Mouse (Mus musculus): Measurements from ENCODE around the gene Tmem108. TPM values are rescaled to one million over a fixed set of nuclear protein-coding genes. Genes with fewer than 3 reads are reported as not detected.

The Tmem108 gene
- polyA plus RNA-seq, 1 experiment, result 6.1 TPM

DNA sequence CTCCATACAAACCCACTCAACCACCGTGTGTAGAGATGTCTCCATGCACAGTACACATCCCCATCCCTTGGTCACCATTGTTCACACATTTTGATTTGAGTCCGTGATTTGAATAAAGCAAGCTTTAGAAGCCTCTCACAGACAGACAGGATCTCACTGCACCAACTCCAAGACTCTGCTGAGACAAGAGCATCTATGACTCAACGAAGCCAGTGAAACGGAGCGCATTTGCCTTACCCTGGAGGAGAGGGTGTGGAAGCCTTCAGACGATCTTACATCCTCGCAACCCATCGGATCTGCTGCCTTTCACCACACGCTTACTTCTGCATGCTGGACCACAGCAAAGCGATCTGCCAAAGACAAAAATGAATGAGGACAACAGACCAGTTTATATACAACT, 9.0 kb downstream of the Tmem108 start:
- no peak for TF ChIP-seq POLR2A (IDR thresholded peaks at IDR 0.05; ENCODE audit: control insufficient read depth, extremely low read depth, insufficient read depth, low read length, poor library complexity)
- no peak for TF ChIP-seq CTCF (IDR thresholded peaks at IDR 0.05; ENCODE audit: borderline replicate concordance, control insufficient read depth, extremely low read depth, insufficient read depth, low read length, poor library complexity)
- Histone ChIP-seq H3K4me3 (ENCODE audit: control insufficient read depth, insufficient read depth, low read length) (no peak overlapping the region), H3K27me3 (ENCODE audit: control insufficient read depth, insufficient read depth, low read length) (no peaks in the 10 kb centered on the region), H3K36me3 (ENCODE audit: control insufficient read depth, insufficient read depth, low read length) (no peaks in the 10 kb centered on the region), H3K4me1 (replicated peaks; ENCODE audit: control insufficient read depth, insufficient read depth, low read length) (no peaks in the 10 kb centered on the region), H3K27ac (ENCODE audit: control insufficient read depth, insufficient read depth, low read length) (no peak overlapping the region)
- no peak for DNase-seq
- WGBS, result 89% methylated on average over 10 of the region's 10 CpGs

DNA sequence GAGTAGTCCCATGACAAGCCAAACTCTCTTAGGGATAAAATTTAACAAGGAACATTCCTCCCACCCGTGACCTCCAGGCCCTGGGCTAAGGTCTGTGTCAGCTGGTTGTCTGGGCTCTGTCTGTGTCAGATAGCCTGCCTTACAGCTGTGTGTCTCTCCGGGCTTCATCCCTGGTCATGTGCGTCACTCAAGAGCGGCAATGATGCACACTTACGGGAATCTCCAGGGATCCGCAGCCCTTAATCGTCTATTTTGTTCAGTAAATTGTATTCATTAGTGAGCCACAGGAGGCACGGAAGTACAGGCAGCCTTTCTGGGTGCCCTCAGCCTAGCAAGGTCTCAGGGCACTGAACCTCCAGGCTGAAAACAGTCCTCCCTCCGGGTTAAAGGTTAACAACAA, 10.1 kb downstream of the Tmem108 start:
- DNase-seq, result no peak
- no peaks in the 10 kb centered on the region for H3K27me3 ChIP-seq (ENCODE audit: control insufficient read depth, insufficient read depth, low read length)
- H3K27ac ChIP-seq (ENCODE audit: control insufficient read depth, insufficient read depth, low read length), result no peak overlapping the region
- no peak for TF ChIP-seq POLR2A (IDR thresholded peaks at IDR 0.05; ENCODE audit: control insufficient read depth, extremely low read depth, insufficient read depth, low read length, poor library complexity)
- no peaks in the 10 kb centered on the region for H3K36me3 ChIP-seq (ENCODE audit: control insufficient read depth, insufficient read depth, low read length)
- H3K4me3 ChIP-seq (ENCODE audit: control insufficient read depth, insufficient read depth, low read length), result no peak overlapping the region
- H3K4me1 ChIP-seq (replicated peaks; ENCODE audit: control insufficient read depth, insufficient read depth, low read length), result no peaks in the 10 kb centered on the region
- WGBS, result 95% methylated on average over 9 of the region's 9 CpGs

GRCm38 (mm10) chr9:103750491-103750890, 11.1 kb downstream of the Tmem108 start:
- H3K36me3 ChIP-seq (ENCODE audit: control insufficient read depth, insufficient read depth, low read length), result no peaks in the 10 kb centered on the region
- H3K4me1 ChIP-seq (replicated peaks; ENCODE audit: control insufficient read depth, insufficient read depth, low read length), result no peaks in the 10 kb centered on the region
- no peak for DNase-seq
- no peak overlapping the region for H3K4me3 ChIP-seq (ENCODE audit: control insufficient read depth, insufficient read depth, low read length)
- H3K27me3 ChIP-seq (ENCODE audit: control insufficient read depth, insufficient read depth, low read length), result no peaks in the 10 kb centered on the region
- 90% methylated on average over 9 of the region's 9 CpGs for WGBS
- TF ChIP-seq POLR2A (IDR thresholded peaks at IDR 0.05; ENCODE audit: control insufficient read depth, extremely low read depth, insufficient read depth, low read length, poor library complexity) (no peak), CTCF (IDR thresholded peaks at IDR 0.05; ENCODE audit: borderline replicate concordance, control insufficient read depth, extremely low read depth, insufficient read depth, low read length, poor library complexity) (no peak)
- no peak overlapping the region for H3K27ac ChIP-seq (ENCODE audit: control insufficient read depth, insufficient read depth, low read length)

- no peak overlapping the region for H3K4me3 ChIP-seq (ENCODE audit: control insufficient read depth, insufficient read depth, low read length)
- no peak for DNase-seq
- no peak for TF ChIP-seq CTCF (IDR thresholded peaks at IDR 0.05; ENCODE audit: borderline replicate concordance, control insufficient read depth, extremely low read depth, insufficient read depth, low read length, poor library complexity)
- WGBS, result 95% methylated on average over 5 of the region's 5 CpGs
- no peak overlapping the region for H3K27ac ChIP-seq (ENCODE audit: control insufficient read depth, insufficient read depth, low read length)
- no peaks in the 10 kb centered on the region for H3K4me1 ChIP-seq (replicated peaks; ENCODE audit: control insufficient read depth, insufficient read depth, low read length)
- no peaks in the 10 kb centered on the region for H3K27me3 ChIP-seq (ENCODE audit: control insufficient read depth, insufficient read depth, low read length)
- no peaks in the 10 kb centered on the region for H3K36me3 ChIP-seq (ENCODE audit: control insufficient read depth, insufficient read depth, low read length)
Observed at GRCm38 (mm10) chr9:103746598-103746997, 15.0 kb downstream of the Tmem108 start.

DNA sequence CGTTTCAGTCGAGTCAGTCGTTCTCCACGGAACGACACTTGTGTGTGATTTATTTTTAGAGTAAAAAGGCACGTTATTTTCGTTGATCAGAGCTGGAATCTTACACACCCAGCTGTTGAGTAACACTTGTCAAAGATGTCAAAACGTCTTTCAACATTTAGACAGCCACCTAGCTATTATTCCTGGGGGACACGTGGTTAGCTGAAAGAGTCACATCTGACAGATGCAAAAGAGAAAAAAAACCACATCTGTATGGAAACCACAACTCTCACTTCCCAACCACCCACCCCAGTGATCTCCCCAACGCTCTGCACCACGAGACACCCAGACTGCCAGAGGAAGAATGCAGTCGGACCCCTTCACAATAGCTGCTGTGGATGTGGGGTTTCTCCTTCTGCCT, 21.5 kb downstream of the Tmem108 start:
- DNase-seq, result no peak
- Histone ChIP-seq H3K36me3 (ENCODE audit: control insufficient read depth, insufficient read depth, low read length) (no peaks in the 10 kb centered on the region), H3K27me3 (ENCODE audit: control insufficient read depth, insufficient read depth, low read length) (no peaks in the 10 kb centered on the region), H3K4me3 (ENCODE audit: control insufficient read depth, insufficient read depth, low read length) (no peak overlapping the region), H3K4me1 (replicated peaks; ENCODE audit: control insufficient read depth, insufficient read depth, low read length) (peaks cover 6% of the 10 kb centered on the region), H3K27ac (ENCODE audit: control insufficient read depth, insufficient read depth, low read length) (no peak overlapping the region)
- 4% methylated on average over 12 of the region's 12 CpGs for WGBS
- TF ChIP-seq CTCF (IDR thresholded peaks at IDR 0.05; ENCODE audit: borderline replicate concordance, control insufficient read depth, extremely low read depth, insufficient read depth, low read length, poor library complexity), result no peak
- TF ChIP-seq POLR2A (IDR thresholded peaks at IDR 0.05; ENCODE audit: control insufficient read depth, extremely low read depth, insufficient read depth, low read length, poor library complexity), result no peak

GRCm38 (mm10) chr9:103739062-103739461, 22.6 kb downstream of the Tmem108 start:
- H3K27ac ChIP-seq (ENCODE audit: control insufficient read depth, insufficient read depth, low read length), result no peak overlapping the region
- 96% methylated on average over 4 of the region's 4 CpGs for WGBS
- no peaks in the 10 kb centered on the region for H3K36me3 ChIP-seq (ENCODE audit: control insufficient read depth, insufficient read depth, low read length)
- DNase-seq, result no peak
- H3K4me3 ChIP-seq (ENCODE audit: control insufficient read depth, insufficient read depth, low read length), result no peak overlapping the region
- TF ChIP-seq POLR2A (IDR thresholded peaks at IDR 0.05; ENCODE audit: control insufficient read depth, extremely low read depth, insufficient read depth, low read length, poor library complexity), result no peak
- TF ChIP-seq CTCF (IDR thresholded peaks at IDR 0.05; ENCODE audit: borderline replicate concordance, control insufficient read depth, extremely low read depth, insufficient read depth, low read length, poor library complexity), result no peak
- H3K4me1 ChIP-seq (replicated peaks; ENCODE audit: control insufficient read depth, insufficient read depth, low read length), result peaks cover 6% of the 10 kb centered on the region
- no peaks in the 10 kb centered on the region for H3K27me3 ChIP-seq (ENCODE audit: control insufficient read depth, insufficient read depth, low read length)

DNA sequence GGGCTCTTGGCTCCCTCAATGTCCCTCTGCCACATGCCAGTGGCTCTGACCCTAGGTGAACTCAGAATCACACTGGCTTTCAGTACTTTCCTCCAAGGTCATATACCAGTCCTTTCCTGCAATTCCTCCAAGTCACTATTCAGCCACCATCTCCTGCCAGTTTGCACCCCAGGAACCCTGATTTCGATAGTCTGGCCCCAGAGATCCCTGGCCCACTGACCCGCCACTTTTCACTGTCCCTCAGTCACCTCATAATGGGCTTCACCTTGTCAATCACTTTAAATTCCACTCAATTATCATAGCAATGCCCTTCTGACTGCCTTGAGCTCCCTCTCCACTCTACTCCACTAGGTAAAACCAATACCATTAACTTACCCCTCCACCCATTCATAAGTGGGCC, 31.9 kb downstream of the Tmem108 start:
- H3K27ac ChIP-seq (ENCODE audit: control insufficient read depth, insufficient read depth, low read length), result no peak overlapping the region
- 92% methylated on average over 2 of the region's 2 CpGs for WGBS
- H3K4me1 ChIP-seq (replicated peaks; ENCODE audit: control insufficient read depth, insufficient read depth, low read length), result no peaks in the 10 kb centered on the region

More for the DNA sequence above, 31.9 kb downstream of the Tmem108 start:
- H3K36me3 ChIP-seq (ENCODE audit: control insufficient read depth, insufficient read depth, low read length), result no peaks in the 10 kb centered on the region
- no peaks in the 10 kb centered on the region for H3K27me3 ChIP-seq (ENCODE audit: control insufficient read depth, insufficient read depth, low read length)
- no peak for DNase-seq
- H3K4me3 ChIP-seq (ENCODE audit: control insufficient read depth, insufficient read depth, low read length), result no peak overlapping the region
- no peak for TF ChIP-seq POLR2A (IDR thresholded peaks at IDR 0.05; ENCODE audit: control insufficient read depth, extremely low read depth, insufficient read depth, low read length, poor library complexity)
- TF ChIP-seq CTCF (IDR thresholded peaks at IDR 0.05; ENCODE audit: borderline replicate concordance, control insufficient read depth, extremely low read depth, insufficient read depth, low read length, poor library complexity), result no peak

Measured in thymus, adult 2 months (tissue).